Mouse (Mus musculus) C2C12 (cell line): ENCODE measurements around the gene Gm5767. TPM values are rescaled to one million over a fixed set of nuclear protein-coding genes. Genes with fewer than 3 reads are reported as not detected.

Experiments
- H3K27me3 ChIP-seq: one replicate; pipeline ENCODE4 v1.6.1; 2011; ENCODE audit not compliant: control insufficient read depth, insufficient read depth, insufficient read length
- H3K36me3 ChIP-seq: one replicate; pipeline ENCODE4 v1.6.1; 2011; ENCODE audit not compliant: control insufficient read depth, insufficient read depth
- H3K4me3 ChIP-seq: one replicate; pipeline ENCODE4 v1.5.1; 2011; ENCODE audit warnings: mild to moderate bottlenecking, control low read depth; ENCODE audit not compliant: poor library complexity, insufficient read depth, severe bottlenecking
- H3K79me2 ChIP-seq: one replicate; pipeline ENCODE4 v1.6.1; 2011; ENCODE audit not compliant: control insufficient read depth, insufficient read depth
- H3K79me3 ChIP-seq: one replicate; pipeline ENCODE4 v1.6.1; 2011; ENCODE audit warnings: low read depth, control low read depth
- H3ac ChIP-seq: one replicate; pipeline ENCODE3; 2011; ENCODE audit warnings: low read depth; ENCODE audit not compliant: control insufficient read depth, insufficient read length
- CEBPB ChIP-seq: IDR thresholded peaks from one replicate; pipeline ENCODE4 v1.6.1; 2011; ENCODE audit warnings: low read depth, mild to moderate bottlenecking, control low read depth, moderate library complexity
- CTCF ChIP-seq: IDR thresholded peaks from one replicate; pipeline ENCODE4 v1.5.1; 2011; ENCODE audit not compliant: control insufficient read depth, insufficient read depth, insufficient read length
- FOSL1 ChIP-seq: IDR thresholded peaks from one replicate; pipeline ENCODE4 v1.8.0; 2011; ENCODE audit warnings: mild to moderate bottlenecking, low read length; ENCODE audit not compliant: poor library complexity, insufficient read depth, severe bottlenecking
- MAX ChIP-seq: IDR thresholded peaks from one replicate; pipeline ENCODE4 v1.6.1; 2011; ENCODE audit warnings: mild to moderate bottlenecking, control low read depth
- MYOD1 ChIP-seq: IDR thresholded peaks from one replicate; pipeline ENCODE4 v1.6.1; 2011; ENCODE audit warnings: low read depth; ENCODE audit not compliant: control insufficient read depth, insufficient read length
- MYOG ChIP-seq: IDR thresholded peaks from one replicate; pipeline ENCODE4 v1.6.1; 2011; ENCODE audit not compliant: control insufficient read depth, insufficient read length; ENCODE audit errors: extremely low read depth
- USF1 ChIP-seq: IDR thresholded peaks from one replicate; pipeline ENCODE4 v1.6.1; 2011; ENCODE audit warnings: low read depth, mild to moderate bottlenecking, control low read depth, moderate library complexity
- long read RNA-seq, 2 experiments: library from polyadenylated mRNA; unstranded; transcript quantifications; one replicate each; pipeline ENCODE4 v2.0.0; 2019 to 2020
- polyA plus RNA-seq: library from polyadenylated mRNA; unstranded; fragments of >200 nt; fragmentation: generic; extraction: Trizol; gene quantifications from one replicate; pipeline ENCODE4 v1.2.1, GENCODE M21; 2012; ENCODE audit warnings: missing spikeins

The Gm5767 gene
- polyA plus RNA-seq = not detected
- long read RNA-seq, experiment 1 = 0 reads
- long read RNA-seq, experiment 2 = 0 reads

- H3K79me3 ChIP-seq = no peaks in the 10 kb centered on the region
- no peak within 1 kb of the TSS for H3ac ChIP-seq
- H3K79me2 ChIP-seq = no peaks in the 10 kb centered on the region
- no peaks in the 10 kb centered on the region for H3K36me3 ChIP-seq
- TF ChIP-seq CTCF = no peak
- no peak for TF ChIP-seq FOSL1
- no peak for TF ChIP-seq MAX
- TF ChIP-seq MYOG = no peak
- no peak for TF ChIP-seq MYOD1
- TF ChIP-seq USF1 = no peak
- no peak for TF ChIP-seq CEBPB
- H3K27me3 ChIP-seq = no peaks in the 10 kb centered on the region
- no peak within 1 kb of the TSS for H3K4me3 ChIP-seq
These were observed at the start of gene Gm5767 for GRCm38 (mm10) chr16:8680470-8680869. Gene Gm5767 (plus strand): TSS chr16:8680770.

- Histone ChIP-seq H3ac (no peak overlapping the region), H3K36me3 (peaks cover 30% of the 10 kb centered on the region), H3K79me2 (peaks cover 37% of the 10 kb centered on the region), H3K27me3 (no peaks in the 10 kb centered on the region), H3K4me3 (no peak overlapping the region), H3K79me3 (peaks cover 18% of the 10 kb centered on the region)
- TF ChIP-seq CTCF (no peak), MYOD1 (no peak), FOSL1 (no peak), MAX (no peak), USF1 (no peak), CEBPB (no peak), MYOG (no peak)
These were observed 49.1 kb upstream of the Gm5767 start for GRCm38 (mm10) chr16:8631428-8631827.

- no peak for TF ChIP-seq USF1
- TF ChIP-seq CTCF = no peak
- no peak for TF ChIP-seq MAX
- no peak for TF ChIP-seq CEBPB
- TF ChIP-seq MYOD1 = no peak
- no peak for TF ChIP-seq FOSL1
- no peak for TF ChIP-seq MYOG
- Histone ChIP-seq H3ac (peak overlapping the region; percentile 97), H3K4me3 (peak overlapping the region; percentile 91), H3K36me3 (peaks cover 37% of the 10 kb centered on the region), H3K79me2 (peaks cover 81% of the 10 kb centered on the region), H3K27me3 (no peaks in the 10 kb centered on the region), H3K79me3 (peaks cover 56% of the 10 kb centered on the region)
These were observed 43.7 kb upstream of the Gm5767 start for GRCm38 (mm10) chr16:8636867-8637216.

- peaks cover 56% of the 10 kb centered on the region for H3K79me3 ChIP-seq
- H3ac ChIP-seq = peak within 1 kb of the TSS; percentile 98
- peak within 1 kb of the TSS; percentile 91 for H3K4me3 ChIP-seq
- no peaks in the 10 kb centered on the region for H3K27me3 ChIP-seq
- H3K36me3 ChIP-seq = peaks cover 33% of the 10 kb centered on the region
- no peak for TF ChIP-seq MAX
- TF ChIP-seq USF1 = peak; percentile 88
- no peak for TF ChIP-seq MYOG
- peaks cover 81% of the 10 kb centered on the region for H3K79me2 ChIP-seq
These were observed 43.1 kb upstream of the Gm5767 start, which contains the start of the genes Pmm2 and Tmem186 for GRCm38 (mm10) chr16:8637217-8638051. Gene Pmm2 (plus strand): TSS chr16:8637674. Gene Tmem186 (minus strand): TSS chr16:8637712.

- Histone ChIP-seq H3K36me3 (peaks cover 29% of the 10 kb centered on the region), H3K27me3 (no peaks in the 10 kb centered on the region), H3K79me2 (peaks cover 74% of the 10 kb centered on the region), H3K4me3 (peak overlapping the region; percentile 91), H3ac (peak overlapping the region; percentile 98), H3K79me3 (peaks cover 56% of the 10 kb centered on the region)
- TF ChIP-seq USF1 = no peak
- no peak for TF ChIP-seq FOSL1
- TF ChIP-seq CEBPB = no peak
- TF ChIP-seq MAX = no peak
- no peak for TF ChIP-seq CTCF
- no peak for TF ChIP-seq MYOG
- no peak for TF ChIP-seq MYOD1
These were observed 42.4 kb upstream of the Gm5767 start for GRCm38 (mm10) chr16:8638131-8638530.

- Histone ChIP-seq H3K79me3 (peaks cover 56% of the 10 kb centered on the region), H3K4me3 (no peak overlapping the region), H3ac (no peak overlapping the region), H3K27me3 (no peaks in the 10 kb centered on the region), H3K79me2 (peaks cover 62% of the 10 kb centered on the region), H3K36me3 (peaks cover 37% of the 10 kb centered on the region)
- TF ChIP-seq MYOG (no peak), MAX (no peak), MYOD1 (no peak), USF1 (no peak), CTCF (no peak), CEBPB (no peak), FOSL1 (no peak)
These were observed 40.9 kb upstream of the Gm5767 start for GRCm38 (mm10) chr16:8639466-8640191.
